Mouse (Mus musculus) natural killer cell, adult 2 months (primary cell): Measurements from ENCODE around the gene Mybpc2.

Experiments
- DNase-seq, 2 experiments: peaks; one replicate each; pipeline ENCODE4 v3.0.0; 2022; ENCODE audit warnings: low spot score in 2 of 2

The Mybpc2 gene

GRCm38 (mm10) chr7:44463556-44464225, 60.8 kb downstream of the Mybpc2 start:
- DNase-seq: no peak

- no peak for DNase-seq
These were observed 61.4 kb downstream of the Mybpc2 start for GRCm38 (mm10) chr7:44463056-44463425.

- no peak for DNase-seq
These were observed 62.0 kb downstream of the Mybpc2 start for GRCm38 (mm10) chr7:44462218-44463055.

GRCm38 (mm10) chr7:44461503-44462217, 62.8 kb downstream of the Mybpc2 start:
- DNase-seq: no peak

- DNase-seq: no peak
These were observed 63.5 kb downstream of the Mybpc2 start for GRCm38 (mm10) chr7:44460767-44461502.

GRCm38 (mm10) chr7:44460067-44460466, 64.4 kb downstream of the Mybpc2 start:
- no peak for DNase-seq

GRCm38 (mm10) chr7:44456302-44456701, 68.2 kb downstream of the Mybpc2 start:
- no peak for DNase-seq

GRCm38 (mm10) chr7:44453256-44453655, 71.2 kb downstream of the Mybpc2 start:
- no peak for DNase-seq
